ENCODE assay signal across 14 mouse cellular contexts in genomic region chr15:77307767-77308495, GRCm38 (mm10). TPM values are rescaled to one million over a fixed set of nuclear protein-coding genes. Genes with fewer than 3 reads are reported as not detected.
A peak's percentile ranks its signal among the peaks of the same experiment; 100 is the strongest.
DNase-seq lines count a peak whose midpoint lies in the region; ATAC-seq lines count a peak whose summit lies in the region.
"Had no signal": no experiment of that assay in that cellular context is flagged by ENCODE, and none has a peak within 500 bp of the region (broad histone marks: within the 10 kb centered on the region; RNA-seq: fewer than 3 reads in every experiment).

No protein-coding gene starts in this region.

- DNase-seq in cerebellum, adult 11-12 months = peak; percentile 22
- DNase-seq in cerebellum, postnatal 36 days = no peak
- DNase-seq in hindbrain, embryonic 11.5 days (ENCODE audit: low spot score) = no peak
- DNase-seq in neural tube, embryonic 10.5 days (ENCODE audit: extremely low spot score, low spot score) = no peak
- DNase-seq in thymus, postnatal 14 days = no peak
- DNase-seq in retina, postnatal 1 day = no peak
- DNase-seq: adrenal gland, adult 8-10 months; cerebellum, postnatal 25 days; layer of hippocampus, adult 9-11 months; right cerebral cortex, postnatal 25 days had no signal

- peak overlapping the region; percentile 13; the same call in 1 of the 2 replicates for H3K9ac ChIP-seq in hindbrain, embryonic 16.5 days (ENCODE audit: low read depth, low read length)
- no peak overlapping the region for H3K9ac ChIP-seq in hindbrain, embryonic 11.5 days (ENCODE audit: low read depth, low read length)
- H3K9ac ChIP-seq in neural tube, embryonic 13.5 days = peak overlapping the region; percentile 90; the same call in 1 of the 2 replicates

- no peaks in the 10 kb centered on the region for H3K36me3 ChIP-seq in hindbrain, embryonic 16.5 days (ENCODE audit: control insufficient read depth, insufficient read depth, low read length)
- no peaks in the 10 kb centered on the region for H3K36me3 ChIP-seq in hindbrain, embryonic 11.5 days (ENCODE audit: control insufficient read depth, insufficient read depth, low read length)
- no peaks in the 10 kb centered on the region for H3K36me3 ChIP-seq in neural tube, embryonic 13.5 days
- H3K36me3 ChIP-seq: forebrain, embryonic 12.5 days; lung, embryonic 15.5 days had no signal

- ATAC-seq in hindbrain, embryonic 16.5 days = no peak
- no peak for ATAC-seq in hindbrain, embryonic 11.5 days (ENCODE audit: low FRiP score)
- no peak for ATAC-seq in neural tube, embryonic 13.5 days (ENCODE audit: low read depth)

- H3K4me1 ChIP-seq in hindbrain, embryonic 16.5 days (ENCODE audit: control insufficient read depth, insufficient read depth, low read depth, low read length) = peaks cover 23% of the 10 kb centered on the region
- H3K4me1 ChIP-seq in hindbrain, embryonic 11.5 days (replicated peaks; ENCODE audit: control insufficient read depth, insufficient read depth, low read length) = peaks cover 8% of the 10 kb centered on the region
- peaks cover 30% of the 10 kb centered on the region for H3K4me1 ChIP-seq in neural tube, embryonic 13.5 days (replicated peaks)

- H3K4me3 ChIP-seq in hindbrain, embryonic 16.5 days (ENCODE audit: low read length) = no peak overlapping the region
- no peak overlapping the region for H3K4me3 ChIP-seq in hindbrain, embryonic 11.5 days (ENCODE audit: low read depth, low read length)
- no peak overlapping the region for H3K4me3 ChIP-seq in neural tube, embryonic 13.5 days

- no peak overlapping the region for H3K4me2 ChIP-seq in hindbrain, embryonic 16.5 days (ENCODE audit: low read length)
- no peak overlapping the region for H3K4me2 ChIP-seq in hindbrain, embryonic 11.5 days (replicated peaks; ENCODE audit: low read depth, low read length)
- H3K4me2 ChIP-seq in neural tube, embryonic 13.5 days = no peak overlapping the region

- H3K27me3 ChIP-seq in hindbrain, embryonic 16.5 days (replicated peaks; ENCODE audit: control insufficient read depth, insufficient read depth, low read length) = no peaks in the 10 kb centered on the region
- no peaks in the 10 kb centered on the region for H3K27me3 ChIP-seq in hindbrain, embryonic 11.5 days (ENCODE audit: control insufficient read depth, insufficient read depth, low read length)
- no peaks in the 10 kb centered on the region for H3K27me3 ChIP-seq in neural tube, embryonic 13.5 days
- H3K27me3 ChIP-seq: forebrain, embryonic 12.5 days; lung, embryonic 15.5 days had no signal

- no peak overlapping the region for H3K27ac ChIP-seq in hindbrain, embryonic 16.5 days (ENCODE audit: low read depth, low read length)
- H3K27ac ChIP-seq in hindbrain, embryonic 11.5 days (ENCODE audit: low read depth, low read length) = no peak overlapping the region
- H3K27ac ChIP-seq in neural tube, embryonic 13.5 days (replicated peaks) = no peak overlapping the region

- H3K9me3 ChIP-seq in hindbrain, embryonic 16.5 days (ENCODE audit: control insufficient read depth, low read length) = no peaks in the 10 kb centered on the region
- H3K9me3 ChIP-seq in hindbrain, embryonic 11.5 days (ENCODE audit: control insufficient read depth, low read length) = no peaks in the 10 kb centered on the region
- no peaks in the 10 kb centered on the region for H3K9me3 ChIP-seq in neural tube, embryonic 13.5 days
- H3K9me3 ChIP-seq: forebrain, embryonic 12.5 days; lung, embryonic 15.5 days had no signal

- 80% methylated on average over 4 of the region's 4 CpGs for WGBS in hindbrain, embryonic 16.5 days
- 80% methylated on average over 4 of the region's 4 CpGs for WGBS in hindbrain, embryonic 11.5 days
- WGBS in neural tube, embryonic 13.5 days = 88% methylated on average over 4 of the region's 4 CpGs

RNA-seq across cellular contexts. Expression of gene Rbfox2, which starts 1.1 kb away (rescaled TPM):
- 122 and 140 TPM in 2 replicates for polyA plus RNA-seq in hindbrain, embryonic 16.5 days (2015; fragmentation: Nextera tagmentation; extraction: Ambion mirVana)
- polyA plus RNA-seq in hindbrain, embryonic 11.5 days (2014; fragmentation: Nextera tagmentation; extraction: Ambion mirVana) = 115 and 142 TPM in 2 replicates
- 136 and 156 TPM in 2 replicates for polyA plus RNA-seq in neural tube, embryonic 13.5 days (2015; fragmentation: Nextera tagmentation; extraction: Ambion mirVana)
